Mouse (Mus musculus): Measurements from ENCODE around the gene Cad.
A peak's percentile ranks its signal among the peaks of the same experiment; 100 is the strongest.
"Not testable (repeated sequence)": the region's sequence is repeated elsewhere in the genome, so short reads cannot be mapped to it uniquely, and the experiment has no call there.

The Cad gene

DNA sequence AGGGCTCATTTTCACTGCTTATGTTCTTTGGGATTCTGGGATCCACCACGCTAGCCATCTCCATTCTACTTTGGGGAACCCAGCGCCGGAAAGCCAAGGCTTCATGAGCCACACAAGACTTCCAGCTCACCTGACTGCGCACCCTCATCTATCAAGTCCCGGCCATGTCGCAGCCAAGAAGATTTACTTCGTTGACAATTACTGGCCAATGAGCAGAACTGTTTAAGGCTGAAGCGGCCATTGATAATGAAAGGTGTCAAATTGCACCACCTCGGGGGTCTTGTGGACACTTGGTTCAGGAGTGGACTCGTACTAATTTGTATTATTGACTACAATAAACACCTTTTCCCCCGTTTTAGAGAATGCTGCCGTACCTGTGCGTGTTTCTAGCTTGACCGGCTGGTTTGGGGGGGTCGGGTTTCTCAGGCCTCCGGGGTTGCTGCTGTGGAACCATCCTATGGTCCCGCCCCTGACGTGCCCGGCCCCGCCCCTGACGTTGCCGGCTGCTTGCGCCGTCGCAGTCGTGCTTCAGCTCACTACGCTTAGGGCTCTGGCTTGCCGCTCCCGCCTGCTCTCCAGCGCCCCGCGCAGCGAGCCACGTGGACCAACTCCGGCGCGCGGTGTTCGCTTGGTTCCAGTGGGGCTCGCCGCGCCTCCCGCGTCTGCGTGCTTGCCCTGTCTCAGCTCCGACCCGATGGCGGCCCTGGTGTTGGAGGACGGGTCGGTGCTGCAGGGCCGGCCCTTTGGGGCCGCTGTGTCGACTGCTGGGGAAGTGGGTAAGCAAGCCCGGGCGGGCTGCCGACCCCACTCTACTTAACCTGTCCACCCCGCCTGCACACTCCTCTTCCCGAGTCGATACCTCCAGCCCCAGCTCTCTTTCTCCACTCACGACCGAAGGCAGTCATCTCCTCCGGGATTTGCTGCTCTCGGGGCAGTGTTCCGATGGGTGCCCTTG lies at the start of gene Cad:
Gene Cad (plus strand): TSS at position 520 of the 955 bp plus-strand sequence.
- peak; percentile 89 to 93 for DNase-seq (ENCODE audit: low spot score in 2 of 2)

- no peak for DNase-seq (ENCODE audit: low spot score in 2 of 2)
Measured at GRCm38 (mm10) chr5:31012737-31013136, 41.8 kb upstream of the Cad start.

DNA sequence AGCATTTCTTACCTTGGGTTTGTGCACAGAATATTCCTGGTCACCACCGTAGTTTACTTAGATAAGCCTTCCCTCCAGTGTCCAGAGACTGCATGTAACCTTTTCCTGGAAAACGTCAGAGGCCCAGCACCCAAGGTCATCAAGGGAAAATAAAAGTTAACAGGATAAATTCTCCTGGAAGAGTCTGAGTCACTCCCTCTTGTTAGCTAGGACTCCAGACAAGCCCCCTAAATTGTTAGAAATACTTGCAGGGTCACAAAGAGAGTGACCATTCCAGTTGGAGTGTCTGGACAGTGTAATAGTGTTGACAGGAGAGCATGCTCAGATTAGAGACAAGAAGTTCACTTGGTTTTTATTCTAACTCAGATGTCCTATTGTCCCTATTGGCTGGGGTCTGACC lies 38.7 kb upstream of the Cad start:
- no peak for DNase-seq (ENCODE audit: low spot score in 2 of 2)

- DNase-seq (ENCODE audit: low spot score in 2 of 2) = not testable (repeated sequence)
Measured at GRCm38 (mm10) chr5:31021790-31022189, 32.8 kb upstream of the Cad start.

DNA sequence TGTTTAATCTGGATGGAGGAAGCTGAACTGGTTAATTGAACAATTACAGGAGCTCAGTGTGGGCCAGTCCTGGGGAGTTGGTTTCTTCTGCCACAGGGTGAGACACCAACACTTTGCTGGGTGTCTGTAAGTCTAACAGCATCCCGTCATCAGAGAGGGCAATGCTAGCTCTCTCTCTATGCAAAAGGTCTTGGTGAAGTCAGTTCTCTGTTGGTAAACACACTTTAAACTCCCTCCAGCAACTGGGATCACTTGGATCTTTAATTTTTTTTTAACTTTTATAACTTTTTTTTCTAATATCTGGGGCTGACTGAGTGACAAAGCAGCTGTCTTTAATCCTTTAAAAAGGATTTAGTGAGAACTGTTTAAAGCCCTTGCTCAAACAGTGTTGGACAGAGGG lies 31.9 kb upstream of the Cad start:
- no peak for DNase-seq (ENCODE audit: low spot score in 2 of 2)

- DNase-seq (ENCODE audit: low spot score in 2 of 2) = no peak
Measured at GRCm38 (mm10) chr5:31023254-31023653, 31.3 kb upstream of the Cad start.

- no peak for DNase-seq (ENCODE audit: low spot score in 2 of 2)
Measured at GRCm38 (mm10) chr5:31024641-31025040, 29.9 kb upstream of the Cad start.

DNA sequence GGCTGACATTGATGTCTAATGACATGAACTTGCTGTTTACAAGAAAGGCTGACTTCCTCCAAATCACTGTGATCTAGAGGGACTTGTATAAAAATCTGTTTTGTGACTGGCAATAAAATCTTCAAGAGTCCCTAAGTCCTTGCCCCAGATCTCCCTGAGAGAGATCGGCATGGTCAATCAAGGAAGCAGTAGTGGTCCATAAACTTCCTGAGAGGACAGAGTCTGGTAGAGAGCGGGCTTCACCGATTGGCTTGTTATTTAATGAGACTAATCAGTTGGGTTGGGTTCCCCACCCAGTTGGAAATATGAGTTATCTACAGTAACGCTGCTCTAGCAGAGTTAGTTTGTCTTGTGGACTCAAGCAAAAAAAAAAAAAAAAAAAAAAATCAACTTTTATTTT lies 23.7 kb upstream of the Cad start:
- no peak for DNase-seq (ENCODE audit: low spot score in 2 of 2)

GRCm38 (mm10) chr5:31031508-31031907 lies 23.1 kb upstream of the Cad start:
- DNase-seq (ENCODE audit: low spot score in 2 of 2) = no peak

DNA sequence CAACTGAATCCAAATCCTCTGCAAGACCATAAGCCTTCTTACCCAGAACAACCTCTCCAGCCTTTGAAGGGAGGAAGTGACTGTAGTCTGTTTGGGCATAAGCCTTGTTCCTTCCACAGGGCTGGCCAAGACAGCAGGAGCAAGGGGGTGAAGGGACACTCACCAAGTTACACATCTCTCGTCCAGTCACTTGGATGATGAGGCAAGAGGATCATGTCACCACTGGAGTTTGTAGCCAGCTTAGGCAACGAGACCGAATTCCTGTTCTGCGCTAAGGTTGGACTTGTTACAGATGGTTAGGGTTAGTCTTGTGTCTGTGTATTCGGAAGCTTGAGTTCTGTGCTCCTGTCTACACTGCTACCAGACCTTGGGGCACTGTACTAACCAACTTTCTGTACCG lies 19.9 kb upstream of the Cad start:
- DNase-seq (ENCODE audit: low spot score in 2 of 2) = no peak

DNA sequence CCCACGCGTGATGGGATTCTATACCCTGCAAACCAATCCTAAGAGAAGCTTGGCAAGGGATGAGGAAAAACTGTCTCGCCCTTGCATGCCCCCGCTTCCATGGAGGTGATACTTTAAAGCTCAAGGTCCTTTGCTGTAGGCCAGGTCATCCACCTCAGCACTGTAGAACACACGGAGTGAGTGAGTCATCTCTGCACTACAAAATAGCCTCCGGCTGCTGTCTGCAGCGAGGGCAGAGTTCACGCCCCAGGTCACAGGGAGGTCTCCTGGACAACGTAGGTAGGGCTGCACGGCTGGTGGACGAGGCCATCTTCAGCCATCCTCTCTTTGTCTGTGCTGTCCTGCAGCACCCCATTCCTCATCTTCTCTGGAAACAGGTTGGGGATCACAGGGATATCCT lies 18.0 kb upstream of the Cad start:
- DNase-seq (ENCODE audit: low spot score in 2 of 2) = not testable (repeated sequence)

DNA sequence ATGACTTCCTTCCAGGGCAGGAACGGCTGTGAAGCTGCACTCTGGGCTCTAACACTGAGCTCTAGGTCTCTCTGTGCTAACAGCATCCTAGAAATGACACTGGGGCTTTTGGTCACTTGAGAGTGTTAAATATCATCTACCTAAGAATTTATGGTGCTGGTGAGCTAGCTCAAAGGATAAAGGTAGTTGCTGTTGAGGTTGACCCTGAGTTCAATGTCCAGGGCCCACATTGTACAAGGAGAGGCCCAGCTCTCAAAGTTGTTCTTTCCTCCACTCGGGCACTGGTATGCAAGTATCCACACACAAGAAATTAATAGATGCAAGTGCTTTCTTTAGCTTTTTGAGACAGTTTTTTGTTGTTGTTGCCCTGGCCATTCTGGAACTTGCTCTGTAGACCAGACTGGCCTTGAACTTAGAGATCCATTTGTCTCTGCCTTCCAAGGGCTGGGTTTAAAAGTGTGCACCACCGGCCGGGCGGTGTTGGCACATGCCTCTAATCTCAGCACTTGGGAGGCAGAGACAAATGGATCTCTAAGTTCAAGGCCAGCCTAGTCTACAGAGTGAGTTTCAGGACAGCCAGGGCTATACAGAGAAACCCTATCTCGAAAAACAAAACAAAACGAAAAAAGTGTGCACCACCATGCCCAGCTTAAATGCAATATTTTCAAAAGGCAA lies 16.3 kb upstream of the Cad start:
- no peak for DNase-seq (ENCODE audit: low spot score in 2 of 2)

DNA sequence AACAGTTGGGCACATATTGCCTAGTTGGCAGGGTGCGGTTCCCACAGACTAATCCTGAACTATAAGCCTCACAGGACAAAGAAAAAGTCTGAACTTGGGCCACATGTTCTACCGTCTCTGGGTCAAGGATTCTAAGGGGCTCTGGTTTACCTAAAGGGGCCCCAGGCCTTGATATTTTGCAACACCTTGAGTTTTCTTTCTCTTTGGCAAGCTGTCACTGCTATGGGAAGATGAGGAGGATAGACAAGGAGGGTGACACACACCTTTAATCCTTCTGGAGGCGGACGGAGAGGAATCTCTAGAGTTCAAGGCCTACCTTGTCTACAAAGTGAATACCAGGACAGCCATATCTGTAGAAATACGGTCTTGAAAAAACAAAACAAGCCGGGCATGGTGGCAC lies 8.2 kb upstream of the Cad start:
- no peak for DNase-seq (ENCODE audit: low spot score in 2 of 2)

GRCm38 (mm10) chr5:31047074-31047473 lies 7.5 kb upstream of the Cad start:
- DNase-seq (ENCODE audit: low spot score in 2 of 2) = no peak

DNA sequence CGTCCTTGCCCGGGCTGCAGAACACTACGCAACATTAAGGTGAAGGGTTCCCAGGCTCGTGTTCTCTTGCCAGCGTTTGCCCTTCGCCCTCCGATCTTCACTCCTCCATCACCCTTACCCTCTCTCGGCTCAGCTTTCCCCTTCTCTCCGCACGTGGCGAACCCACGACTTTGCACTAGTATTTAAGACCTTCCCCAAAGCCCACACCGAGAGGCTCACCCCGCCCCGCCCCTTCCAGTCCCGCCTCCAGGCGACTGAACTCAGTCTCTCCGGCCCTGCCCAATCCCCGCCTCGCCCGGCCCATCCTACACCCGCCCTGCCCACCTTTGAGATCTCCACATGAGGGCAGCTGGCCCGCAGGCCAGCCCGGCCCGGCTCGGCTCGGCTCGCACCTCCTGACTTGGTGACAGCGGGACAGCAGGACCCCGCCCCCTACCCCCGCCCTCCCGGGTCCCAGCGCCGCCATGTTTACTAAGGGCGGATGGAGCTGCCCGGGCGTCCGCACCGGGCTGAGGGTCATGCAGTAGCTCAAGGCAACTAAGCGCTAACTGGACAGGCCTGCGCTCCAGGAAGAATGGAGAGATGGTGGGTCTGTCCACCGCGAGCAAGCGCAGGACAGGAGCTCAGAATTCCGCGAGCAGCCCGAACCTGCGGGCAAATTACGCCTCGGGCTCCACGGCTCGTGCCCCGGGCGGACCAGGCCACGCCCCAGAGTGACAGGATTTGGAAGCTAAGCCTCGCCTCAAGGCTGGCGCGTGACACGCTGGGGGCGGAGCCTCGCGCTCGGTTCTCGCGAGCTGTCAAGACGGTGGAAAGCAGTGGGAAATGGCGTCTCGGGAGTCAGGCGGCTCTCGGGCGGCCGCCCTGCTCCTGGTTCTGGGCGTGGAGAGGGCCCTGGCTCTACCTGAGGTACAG lies 6.5 kb upstream of the Cad start, which contains the start of gene Atraid:
Gene Atraid (plus strand): TSS at position 465 of the 915 bp plus-strand sequence.
- peak; percentile 97 to 98 for DNase-seq (ENCODE audit: low spot score in 2 of 2)

DNA sequence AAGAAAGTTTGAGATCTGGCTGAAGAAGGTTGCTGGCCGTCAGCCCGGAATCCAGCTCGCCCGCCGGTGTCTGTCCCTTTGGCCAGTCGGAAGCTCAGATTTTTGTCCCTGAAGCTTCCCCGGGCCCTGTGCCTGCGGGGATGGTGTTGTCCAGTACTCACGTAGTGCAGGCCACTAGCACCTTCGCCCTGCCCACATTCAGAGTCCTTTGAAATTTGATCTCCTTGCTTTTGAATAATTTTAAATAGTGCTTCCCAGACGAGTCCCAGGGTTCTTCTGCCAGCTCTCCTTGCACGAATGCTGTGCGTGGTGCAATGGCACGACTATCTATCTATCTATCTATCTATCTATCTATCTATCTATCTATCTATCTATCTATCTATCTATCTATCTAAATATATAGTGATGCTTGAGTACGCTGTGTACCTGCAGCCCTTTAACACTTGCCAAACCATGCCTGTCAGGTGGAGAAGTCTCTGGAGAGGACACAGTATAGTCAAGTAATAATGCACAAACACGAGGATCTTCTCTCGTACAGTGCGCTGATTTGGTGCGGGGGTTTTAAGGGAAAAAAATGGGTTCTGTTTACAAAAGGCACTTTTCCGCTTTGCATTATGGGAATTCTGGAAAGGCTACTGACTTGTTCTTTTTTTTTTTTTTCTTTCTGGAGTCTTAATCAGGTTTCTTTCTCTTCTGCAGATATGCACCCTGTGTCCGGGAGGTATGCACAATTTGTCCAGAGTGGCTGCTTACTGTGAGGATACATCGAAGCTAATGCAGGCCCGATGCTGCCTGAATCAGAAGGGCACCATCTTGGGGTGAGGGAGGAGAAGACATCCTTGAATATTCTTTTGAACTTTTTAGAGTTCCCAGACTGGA lies 5.6 kb upstream of the Cad start, which contains the start of gene Slc5a6:
Gene Slc5a6 (minus strand): TSS at position 162 of the 879 bp plus-strand sequence.
- peak in 1 of 2 experiments; percentile 39 for DNase-seq (ENCODE audit: low spot score in 2 of 2)

- DNase-seq (ENCODE audit: low spot score in 2 of 2) = no peak
Measured at GRCm38 (mm10) chr5:31050427-31050826, 4.2 kb upstream of the Cad start.

DNA sequence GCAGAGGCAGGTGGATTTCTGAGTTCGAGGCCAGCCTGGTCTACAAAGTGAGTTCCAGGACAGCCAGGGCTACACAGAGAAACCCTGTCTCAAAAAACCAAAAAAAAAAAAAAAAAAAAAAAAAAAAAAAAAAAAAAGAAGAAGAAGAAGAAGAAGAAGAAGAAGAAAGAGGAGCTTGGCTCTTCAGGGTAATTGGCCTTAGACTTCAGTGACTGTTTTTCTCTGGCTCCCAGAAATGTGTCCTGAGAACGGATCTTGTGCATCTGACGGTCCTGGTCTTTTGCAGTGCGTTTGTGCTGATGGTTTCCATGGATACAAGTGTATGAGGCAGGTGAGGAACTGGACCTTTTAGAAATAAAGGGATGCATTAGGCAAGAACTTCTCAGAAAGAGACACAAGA lies 852 bp upstream of the Cad start:
- not testable (repeated sequence) for DNase-seq (ENCODE audit: low spot score in 2 of 2)

DNA sequence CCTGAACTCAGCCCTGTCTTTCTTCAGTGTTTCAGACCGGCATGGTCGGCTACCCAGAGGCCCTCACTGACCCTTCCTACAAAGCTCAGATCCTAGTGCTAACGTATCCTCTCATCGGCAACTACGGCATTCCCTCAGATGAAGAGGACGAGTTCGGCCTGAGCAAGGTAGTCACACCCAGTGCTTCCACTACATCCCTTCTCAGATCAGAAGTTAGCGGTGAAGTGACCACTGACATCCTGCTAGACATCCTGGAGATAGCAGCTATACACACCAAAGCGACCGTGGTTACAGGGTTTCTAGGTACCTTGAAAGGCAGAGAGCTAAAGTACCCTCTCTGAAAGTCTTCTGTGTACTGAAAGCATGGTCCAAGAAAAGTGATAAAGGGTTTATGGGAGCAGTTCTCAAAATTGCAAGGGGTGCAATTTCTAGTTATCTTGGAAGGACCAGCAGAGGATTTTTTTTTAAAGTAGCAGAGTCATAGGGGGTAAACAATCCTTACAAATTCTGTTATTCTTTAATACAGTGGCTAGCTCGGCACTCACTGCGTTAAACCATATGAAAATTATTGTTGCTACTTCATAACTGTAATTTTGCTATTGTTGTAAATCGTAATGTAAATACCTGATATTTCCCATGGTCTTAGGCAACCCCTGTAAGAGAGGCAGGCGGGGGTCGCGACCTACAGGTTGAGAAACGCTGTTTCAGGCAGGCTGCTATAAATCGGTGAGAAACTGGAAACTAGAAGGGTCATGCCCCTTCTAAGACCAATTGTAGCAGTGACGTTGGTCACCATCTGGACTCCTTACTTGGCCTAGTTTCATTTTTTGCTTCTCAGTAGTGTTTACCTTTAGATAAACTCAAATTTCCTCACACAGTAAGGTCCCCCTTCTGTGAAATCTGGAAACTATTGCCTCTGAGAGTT lies 898 bp downstream of the Cad start:
- no peak for DNase-seq (ENCODE audit: low spot score in 2 of 2)

- DNase-seq (ENCODE audit: low spot score in 2 of 2) = no peak
Measured at GRCm38 (mm10) chr5:31069810-31070209, 15.2 kb downstream of the Cad start.

Data from frontal cortex, postnatal 10 days (tissue).